Mouse (Mus musculus): ENCODE measurements around the gene Acod1. TPM values are rescaled to one million over a fixed set of nuclear protein-coding genes. Genes with fewer than 3 reads are reported as not detected.

The Acod1 gene
- total RNA-seq, 2 experiments from 2014 or later, result 0.84 TPM; not detected in 1

DNA sequence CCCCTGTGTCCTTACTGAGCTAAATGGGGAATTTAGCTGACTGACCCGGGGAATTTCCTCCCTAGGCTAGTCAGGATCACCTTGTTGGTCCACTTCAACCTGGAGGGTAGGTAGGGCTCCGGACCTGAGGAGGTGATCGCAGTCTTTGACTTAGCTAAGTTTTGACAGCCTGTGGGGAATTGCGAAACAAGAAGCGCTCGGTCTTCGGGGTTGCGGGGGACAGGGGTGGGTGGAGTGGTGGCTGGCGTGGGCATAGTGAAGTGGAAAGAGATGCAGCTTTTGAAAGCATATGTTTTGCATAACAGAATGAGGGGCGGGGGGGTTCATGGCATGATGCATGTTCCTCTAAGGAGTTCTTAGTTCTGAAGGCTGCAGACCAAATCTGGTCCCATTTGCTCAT is 24.0 kb downstream of the Acod1 start:
- peak; percentile 9; the same call in 1 of the 2 replicates for ATAC-seq (replicated peaks; ENCODE audit: low FRiP score, poor library complexity, severe bottlenecking)

DNA sequence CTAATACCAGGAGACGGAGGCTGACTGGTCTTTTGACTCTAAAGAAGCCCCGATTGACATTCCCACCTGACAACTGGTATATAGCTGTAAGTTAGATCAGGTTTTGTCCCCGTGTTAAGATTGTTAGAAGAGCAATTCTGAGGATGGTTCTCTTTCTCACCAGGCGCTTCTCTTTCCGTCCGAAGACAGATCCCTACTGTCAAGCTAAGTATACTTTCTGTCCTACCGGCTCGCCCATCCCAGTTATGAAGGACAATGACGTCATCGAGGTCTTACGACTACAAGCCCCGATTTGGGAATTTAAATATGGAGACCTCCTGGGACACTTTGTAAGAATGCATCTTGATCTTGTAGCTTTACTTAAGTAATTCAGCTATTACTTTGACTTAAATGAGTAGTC is 24.7 kb downstream of the Acod1 start:
- no peak for ATAC-seq (replicated peaks; ENCODE audit: low FRiP score, poor library complexity, severe bottlenecking)

DNA sequence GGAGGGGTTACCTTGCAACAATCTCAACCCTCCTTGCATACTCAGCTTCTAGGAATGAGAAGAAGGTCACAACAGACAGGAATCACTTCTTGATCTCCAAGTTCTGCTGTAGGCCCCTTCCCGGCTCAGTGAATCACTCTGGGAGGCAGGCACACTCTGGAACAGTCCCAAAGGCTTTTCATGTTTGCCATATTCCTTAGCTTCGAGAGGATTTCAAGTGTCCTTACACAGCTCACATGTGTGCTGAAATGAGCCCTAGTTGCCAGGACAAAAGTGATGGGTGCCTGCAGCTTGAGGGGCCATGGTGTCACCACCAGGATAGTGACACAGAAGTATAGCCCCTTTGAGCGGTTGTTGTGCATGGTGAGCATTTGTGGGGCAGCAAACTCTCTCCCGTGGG is 26.0 kb downstream of the Acod1 start:
- ATAC-seq (replicated peaks; ENCODE audit: low FRiP score, poor library complexity, severe bottlenecking), result no peak

DNA sequence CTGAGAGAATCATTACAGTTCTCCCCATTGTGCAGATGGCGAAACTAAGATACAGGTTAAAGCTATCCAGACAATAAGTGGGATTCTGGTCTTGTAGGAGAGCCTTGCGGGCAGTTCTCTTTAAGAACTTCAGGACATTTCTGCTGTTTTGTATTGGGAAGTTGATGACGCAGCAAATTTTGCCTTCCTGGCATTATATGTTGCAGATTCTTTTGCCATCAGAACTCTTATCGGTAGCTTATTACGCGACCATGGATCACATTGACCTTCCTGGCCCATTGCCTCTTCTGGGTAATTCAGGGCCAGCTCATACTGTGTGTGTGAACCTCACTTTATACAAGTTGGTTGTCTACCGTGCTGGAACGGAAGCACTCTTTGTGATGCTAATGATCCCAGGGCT is 27.0 kb downstream of the Acod1 start:
- ATAC-seq (replicated peaks; ENCODE audit: low FRiP score, poor library complexity, severe bottlenecking), result no peak

DNA sequence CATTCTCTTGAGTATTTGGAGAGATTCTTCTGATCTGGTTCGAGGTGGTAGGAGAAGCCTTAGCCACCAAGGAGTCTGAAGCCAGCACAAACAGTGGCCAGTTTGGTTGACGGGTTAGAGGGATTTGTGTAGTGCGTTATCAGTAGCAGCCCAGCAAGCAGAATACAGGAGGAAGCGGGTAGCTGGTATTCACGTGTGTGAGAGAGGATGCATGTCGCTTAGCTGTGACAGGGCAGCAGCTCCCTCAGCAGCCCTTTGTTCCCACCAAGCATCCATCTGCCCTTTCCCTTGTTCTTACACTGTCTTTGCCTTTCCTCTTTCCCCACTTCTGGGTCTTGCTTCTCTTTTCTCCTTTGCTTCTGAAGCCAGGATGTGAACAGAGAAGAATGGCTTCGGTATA is 28.4 kb downstream of the Acod1 start:
- ATAC-seq (replicated peaks; ENCODE audit: low FRiP score, poor library complexity, severe bottlenecking), result no peak

DNA sequence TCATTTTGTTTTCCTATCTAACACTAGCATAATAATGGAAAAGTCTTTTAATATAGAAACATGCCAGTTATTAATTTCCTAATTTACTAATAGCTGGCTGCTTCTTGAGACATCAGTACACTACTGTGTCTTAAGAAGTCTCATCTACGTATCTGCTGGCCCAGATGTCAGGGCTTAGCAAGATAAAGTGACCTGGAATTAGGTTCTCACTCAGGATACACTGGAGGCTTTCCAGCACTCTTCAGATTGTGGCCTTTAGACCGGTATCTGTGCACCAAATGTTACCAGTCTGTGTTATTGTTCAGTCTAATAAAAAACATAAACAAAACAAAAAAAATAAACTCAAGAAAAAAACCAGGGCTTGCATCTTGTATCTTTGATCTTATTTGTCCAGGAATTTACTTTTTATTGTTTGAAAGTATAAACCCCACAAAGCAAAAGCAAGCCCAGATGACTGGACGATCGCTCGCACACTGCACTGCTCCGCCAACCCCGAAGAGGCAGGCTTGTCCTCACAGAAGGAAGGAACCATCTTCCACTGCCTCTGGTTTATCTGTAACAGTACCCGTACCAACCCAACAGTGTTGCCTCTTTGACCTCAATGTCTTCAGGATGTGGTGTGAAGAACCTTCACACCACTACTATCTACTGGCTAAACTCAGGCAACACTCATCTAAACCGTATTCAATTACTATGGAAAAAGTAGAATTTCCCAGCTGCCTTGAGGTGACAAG is 30.7 kb downstream of the Acod1 start:
- ATAC-seq (replicated peaks; ENCODE audit: low FRiP score, poor library complexity, severe bottlenecking), result no peak

DNA sequence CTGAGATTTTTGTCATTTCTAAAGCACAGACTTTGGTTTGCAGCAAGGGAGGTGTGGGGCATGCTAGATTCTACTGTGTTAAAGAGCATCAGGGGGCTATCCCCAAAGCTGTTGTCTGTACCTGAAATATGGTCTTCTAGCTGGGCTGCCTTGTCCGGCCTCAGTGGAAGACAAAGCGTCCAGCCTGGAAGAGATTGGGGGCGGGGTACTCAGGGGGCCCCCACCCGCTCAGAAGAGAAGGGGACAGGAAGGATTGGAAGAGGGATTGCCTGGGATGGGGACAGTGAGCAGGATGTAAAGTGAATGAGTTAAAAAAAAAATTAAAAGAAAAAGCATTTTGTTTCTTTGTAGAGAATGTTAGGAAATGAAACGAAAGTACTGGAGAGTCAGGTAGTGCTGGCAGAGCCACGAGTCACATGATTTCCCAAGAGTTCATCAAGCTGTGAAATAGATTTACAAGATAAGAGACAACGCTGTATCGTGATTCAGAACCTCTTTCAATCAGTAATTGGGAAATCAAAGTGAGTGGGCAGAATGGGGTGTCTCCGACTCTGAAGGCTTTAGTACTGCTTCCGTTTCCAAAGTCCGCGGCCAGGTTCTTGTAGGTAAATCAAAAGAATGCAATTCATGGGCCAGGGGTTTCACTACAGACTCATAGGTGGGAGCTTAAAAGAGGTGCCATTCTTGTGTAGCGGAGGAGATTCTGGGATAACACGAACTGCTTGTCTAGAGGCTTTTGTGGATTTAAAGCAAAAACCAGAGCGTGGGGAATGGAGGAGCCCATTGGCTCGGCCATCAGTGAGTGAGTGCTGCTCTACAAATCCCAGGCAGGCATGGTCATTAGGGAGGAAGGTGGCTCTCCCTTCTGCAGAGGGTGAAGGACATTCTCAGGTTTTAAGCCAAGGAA is 31.5 kb downstream of the Acod1 start:
- no peak for ATAC-seq (replicated peaks; ENCODE audit: low FRiP score, poor library complexity, severe bottlenecking)

DNA sequence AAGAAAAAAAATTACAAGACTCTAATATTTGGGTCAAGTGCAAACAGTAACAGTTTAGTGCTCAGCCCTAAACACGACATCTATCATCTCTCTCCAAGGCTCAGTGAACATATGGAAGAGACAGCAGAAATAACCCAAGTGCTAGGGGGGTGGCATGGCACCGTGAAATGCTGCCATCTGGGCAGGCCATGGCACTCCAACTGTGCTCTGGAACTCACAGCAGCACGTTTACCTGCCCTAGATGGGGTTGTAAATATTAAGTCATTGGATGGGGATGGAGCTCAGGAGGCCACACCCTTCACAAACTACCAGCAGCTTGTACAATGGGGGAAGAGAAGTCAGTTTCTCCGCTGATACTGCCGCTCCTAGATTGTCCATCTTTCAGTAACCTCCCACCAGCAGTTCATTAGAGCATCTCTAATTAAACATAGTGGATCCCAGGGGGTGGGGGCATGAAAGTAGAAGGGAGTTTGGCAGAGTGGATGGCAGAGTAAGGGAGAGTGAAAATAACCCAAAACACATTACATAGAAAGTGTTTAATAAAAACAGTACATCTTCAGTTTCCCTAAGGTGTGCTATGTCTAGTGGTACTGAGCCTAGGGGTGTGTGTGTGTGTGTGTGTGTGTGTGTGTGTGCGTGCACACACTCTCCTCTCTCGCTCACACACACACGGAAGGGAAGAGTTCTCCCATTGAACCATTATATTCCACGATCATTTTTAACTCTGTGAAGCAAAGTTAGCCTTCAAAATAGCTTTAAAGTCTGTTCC is 32.6 kb downstream of the Acod1 start:
- ATAC-seq (replicated peaks; ENCODE audit: low FRiP score, poor library complexity, severe bottlenecking), result no peak

DNA sequence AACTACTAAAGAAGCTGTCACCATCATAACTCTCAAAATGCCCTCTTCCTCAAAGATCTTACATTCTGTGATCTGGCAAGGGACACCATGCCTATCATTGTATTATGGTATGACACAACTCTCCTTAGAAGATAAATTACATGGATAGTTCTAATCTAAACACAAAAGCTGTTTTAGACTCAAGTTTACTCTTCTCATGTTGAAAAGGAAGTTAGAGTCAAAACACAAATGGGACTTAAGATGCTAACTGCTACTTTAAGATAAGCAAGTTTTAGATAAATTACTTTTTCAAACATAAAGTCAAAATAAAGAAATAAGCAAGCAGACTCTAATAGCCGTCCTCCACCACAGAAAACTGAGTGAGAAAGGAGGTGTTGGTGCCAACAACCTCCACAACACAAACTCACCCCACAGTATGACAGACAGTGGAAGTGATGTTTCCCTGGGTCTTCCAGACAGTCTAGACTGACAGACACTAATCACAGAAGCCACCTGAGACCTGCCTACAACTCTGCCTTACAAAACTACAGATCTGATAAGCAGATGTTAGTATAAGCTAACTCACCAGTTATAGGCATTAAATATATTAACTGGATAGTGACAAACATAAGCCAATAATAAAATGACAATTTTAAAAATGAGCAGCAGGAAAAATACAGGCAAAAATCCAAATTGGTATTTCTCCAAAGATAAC is 39.2 kb downstream of the Acod1 start:
- no peak for ATAC-seq (replicated peaks; ENCODE audit: low FRiP score, poor library complexity, severe bottlenecking)

DNA sequence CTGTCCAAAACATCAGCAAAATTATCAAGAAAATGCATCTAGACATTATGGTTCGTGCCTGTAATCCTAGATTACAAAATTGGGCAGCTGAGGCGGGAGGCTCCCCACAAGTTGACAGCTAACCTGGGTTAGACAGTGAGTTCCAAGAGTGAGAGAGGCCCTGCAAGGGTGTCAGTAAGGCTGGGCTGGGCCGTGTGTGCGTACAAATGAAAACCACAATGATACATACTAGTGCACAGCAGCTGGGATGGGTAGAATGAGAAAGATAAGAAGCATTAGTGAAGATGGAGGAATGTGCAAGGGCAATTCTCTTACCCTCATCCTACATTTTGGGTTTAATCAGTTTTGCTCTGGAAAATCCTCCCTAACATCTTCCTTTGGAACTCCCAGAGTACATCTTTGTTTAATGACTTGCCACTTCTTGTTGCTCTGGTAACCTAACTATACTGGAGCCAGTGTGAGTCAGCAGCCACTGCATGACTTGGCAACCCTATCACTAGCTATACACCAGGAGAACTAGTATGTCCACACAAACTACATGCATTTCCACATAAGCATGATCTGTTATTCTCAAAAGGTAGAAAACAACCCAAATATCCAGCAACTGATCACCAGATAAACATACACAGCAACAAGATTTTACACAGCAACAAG is 40.0 kb downstream of the Acod1 start:
- ATAC-seq (replicated peaks; ENCODE audit: low FRiP score, poor library complexity, severe bottlenecking), result peak; percentile 92

DNA sequence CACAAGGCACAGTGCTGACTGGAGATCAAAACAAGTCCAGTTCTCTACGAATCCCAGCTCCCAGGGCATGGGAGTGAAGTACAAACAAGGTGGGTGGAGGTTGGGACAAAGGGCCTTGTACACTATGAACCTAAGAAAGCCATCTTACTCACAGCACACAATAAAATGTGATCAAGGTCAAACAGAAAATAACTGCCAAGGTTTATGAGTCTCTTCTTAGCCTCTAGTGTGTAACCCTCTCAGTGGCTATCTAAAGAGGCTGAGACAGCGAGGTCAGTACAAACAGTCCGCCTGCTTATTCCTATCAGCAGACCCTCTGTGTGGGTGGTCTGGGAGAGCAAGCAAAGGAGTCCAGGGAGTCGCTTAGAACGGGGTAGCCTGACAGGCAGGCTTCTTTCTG is 41.1 kb downstream of the Acod1 start:
- no peak for ATAC-seq (replicated peaks; ENCODE audit: low FRiP score, poor library complexity, severe bottlenecking)

DNA sequence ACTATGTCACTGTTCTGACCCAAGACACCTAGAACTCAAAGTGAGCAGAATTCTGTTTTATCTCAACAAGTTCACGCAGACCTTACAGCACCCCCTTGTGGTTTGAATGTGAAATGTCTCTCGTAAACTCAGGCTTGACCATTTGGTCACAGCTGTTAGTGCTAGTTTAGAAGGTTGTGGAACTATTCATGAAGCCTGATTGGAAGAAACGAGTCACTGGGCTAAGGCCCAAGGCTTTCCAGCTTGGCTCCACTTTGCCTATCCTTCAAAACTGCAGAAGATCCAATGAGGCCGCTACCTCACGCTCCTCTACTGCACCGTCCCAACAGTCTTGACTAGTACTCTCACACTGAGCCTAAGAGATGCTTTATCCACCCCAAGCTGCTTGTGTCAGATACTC is 41.8 kb downstream of the Acod1 start:
- ATAC-seq (replicated peaks; ENCODE audit: low FRiP score, poor library complexity, severe bottlenecking), result peak; percentile 51

DNA sequence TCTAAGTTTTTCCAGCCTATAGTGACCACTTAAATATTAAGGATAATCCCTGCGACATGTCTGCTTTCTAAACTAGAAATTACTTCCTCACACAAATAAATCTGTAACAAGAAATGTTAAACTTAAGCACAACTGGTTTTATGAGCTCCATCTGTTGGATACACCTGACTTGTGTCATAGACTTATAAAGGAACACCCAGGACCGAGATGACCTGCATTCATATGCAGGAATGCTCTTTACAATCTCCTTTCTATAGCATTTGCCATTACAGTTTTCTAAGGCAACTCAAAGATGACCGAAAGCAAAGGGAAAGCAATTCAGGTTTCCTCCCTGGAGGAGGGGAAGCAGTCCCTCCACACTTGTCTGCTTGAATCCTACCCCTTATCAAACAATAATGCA is 46.5 kb downstream of the Acod1 start:
- no peak for ATAC-seq (replicated peaks; ENCODE audit: low FRiP score, poor library complexity, severe bottlenecking)

DNA sequence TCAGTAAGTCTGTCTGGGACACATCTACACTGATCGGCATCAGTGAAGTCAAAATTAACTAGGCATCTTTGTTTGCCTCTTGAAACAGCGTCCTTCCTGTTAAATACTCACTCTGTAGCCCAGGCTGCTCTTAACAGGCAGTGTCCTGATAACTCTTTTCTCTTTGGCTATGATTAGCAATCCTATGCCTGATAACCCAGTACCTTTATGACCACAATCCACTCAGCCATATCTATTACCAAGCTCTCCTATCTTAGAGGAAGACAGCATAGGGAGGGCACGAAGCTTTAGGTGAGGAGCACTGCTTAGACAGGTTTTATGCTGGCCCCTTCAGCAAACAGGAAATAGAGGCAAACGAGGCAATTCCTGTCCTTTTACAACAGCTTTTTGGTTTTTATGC is 46.9 kb downstream of the Acod1 start:
- ATAC-seq (replicated peaks; ENCODE audit: low FRiP score, poor library complexity, severe bottlenecking), result no peak

DNA sequence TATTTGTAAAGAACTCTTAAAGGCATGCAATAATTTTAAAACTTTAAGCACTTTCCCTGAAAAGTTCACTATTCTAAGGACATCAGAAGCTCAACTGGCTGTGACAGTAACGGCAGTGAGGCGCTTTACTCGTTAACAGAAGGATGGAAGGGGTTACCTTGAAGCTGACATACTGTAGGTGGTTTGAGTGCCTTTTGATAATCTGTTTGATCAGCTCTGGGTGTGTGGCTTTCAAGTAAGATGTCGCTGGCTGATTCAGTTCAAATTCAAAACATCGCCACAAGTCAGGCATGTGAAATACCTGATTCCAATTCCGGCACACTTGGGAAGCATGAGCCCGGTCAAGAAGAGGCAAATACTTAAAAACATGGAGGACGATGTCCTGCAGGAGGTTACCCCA is 48.3 kb downstream of the Acod1 start:
- ATAC-seq (replicated peaks; ENCODE audit: low FRiP score, poor library complexity, severe bottlenecking), result no peak

DNA sequence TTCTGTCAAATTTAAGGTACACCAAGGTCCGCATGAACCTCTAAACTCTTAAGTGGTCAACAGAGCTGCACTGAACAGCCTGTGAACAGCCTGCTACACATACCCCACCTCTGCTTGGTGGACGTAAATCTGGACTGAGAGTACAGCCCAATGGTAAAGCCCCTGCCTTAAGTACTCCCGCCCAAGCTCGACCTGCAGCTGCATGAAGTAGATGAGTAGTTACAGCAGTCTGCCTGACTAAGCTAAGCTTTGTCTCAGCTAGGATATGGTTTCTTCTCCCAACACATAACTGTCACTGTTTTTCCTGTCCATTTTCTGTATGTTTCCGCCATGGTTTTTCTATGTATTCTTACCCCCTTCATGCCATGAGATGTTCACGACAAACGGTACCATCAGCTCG is 49.0 kb downstream of the Acod1 start:
- no peak for ATAC-seq (replicated peaks; ENCODE audit: low FRiP score, poor library complexity, severe bottlenecking)

DNA sequence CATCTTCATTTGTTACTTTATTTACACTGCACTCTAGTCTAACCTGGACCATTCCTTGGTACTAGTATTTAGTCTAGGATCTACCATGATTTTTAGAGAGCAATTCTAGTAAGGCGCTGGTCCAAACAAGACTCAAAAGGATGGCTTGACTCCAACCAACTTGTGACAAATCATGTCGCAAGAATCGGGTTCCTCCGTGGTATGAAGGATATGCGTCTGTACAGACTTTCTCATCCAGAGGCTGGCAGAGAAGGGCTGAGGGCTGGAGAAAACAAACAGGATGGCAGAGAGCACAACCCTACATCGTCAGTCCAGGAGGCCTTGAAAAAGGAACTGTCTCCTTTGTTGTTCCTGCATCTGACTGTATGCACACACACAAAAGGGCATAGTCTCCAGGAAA is 49.8 kb downstream of the Acod1 start:
- no peak for ATAC-seq (replicated peaks; ENCODE audit: low FRiP score, poor library complexity, severe bottlenecking)

DNA sequence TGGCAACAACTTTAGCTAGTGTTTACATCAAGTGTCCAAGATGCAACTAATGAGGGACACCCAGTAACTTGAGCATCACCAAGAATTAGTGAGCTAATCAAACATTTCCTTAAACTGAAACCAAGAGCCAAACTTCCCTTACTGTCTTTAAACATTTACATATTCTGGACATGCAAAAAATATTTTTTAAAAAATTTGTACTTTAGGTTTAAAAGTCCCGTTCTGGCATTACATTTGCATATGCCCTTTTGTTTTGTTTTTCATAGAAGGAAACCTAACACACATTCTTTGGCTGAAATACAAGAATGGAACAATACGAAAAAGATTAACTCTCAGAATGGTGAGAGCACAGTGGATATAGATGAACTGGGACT is 51.4 kb downstream of the Acod1 start:
- no peak for ATAC-seq (replicated peaks; ENCODE audit: low FRiP score, poor library complexity, severe bottlenecking)

DNA sequence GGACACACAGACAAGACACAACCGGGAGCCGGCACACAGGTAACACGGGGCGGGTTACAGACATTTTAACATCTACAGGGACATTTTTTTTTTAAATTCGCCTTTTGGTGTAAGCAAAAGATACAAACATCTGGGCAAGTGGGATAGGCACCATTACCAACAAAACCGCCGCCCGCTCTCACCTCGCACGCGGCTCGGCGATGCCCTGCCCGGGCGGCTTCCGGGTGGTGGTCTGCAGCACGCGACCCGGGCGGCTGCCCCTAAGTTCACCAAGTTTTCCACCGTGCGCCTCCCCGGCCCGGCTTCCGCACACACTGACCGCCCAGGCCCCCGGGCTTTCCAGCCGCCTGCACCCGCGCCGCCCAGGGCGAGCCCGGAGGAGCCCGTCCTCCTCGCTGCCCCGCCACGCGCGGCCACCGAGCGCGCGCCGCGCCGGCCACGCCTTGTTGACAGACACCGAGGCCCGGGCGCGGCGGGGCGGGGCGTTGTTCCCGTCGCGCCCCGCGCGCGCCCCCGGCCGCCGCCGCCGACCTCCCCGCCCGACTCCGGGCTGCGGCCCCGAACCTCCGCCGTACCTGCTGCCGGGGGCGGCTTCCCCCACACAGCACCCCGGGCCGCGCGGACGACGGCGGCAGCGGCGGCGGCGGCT is 51.9 kb downstream of the Acod1 start:
- peak; percentile 80 for ATAC-seq (replicated peaks; ENCODE audit: low FRiP score, poor library complexity, severe bottlenecking)
